Mouse (Mus musculus): Measurements from ENCODE around the gene Uckl1. TPM values are rescaled to one million over a fixed set of nuclear protein-coding genes. Genes with fewer than 3 reads are reported as not detected.

The Uckl1 gene
- polyA plus RNA-seq, 1 experiment from 2014 or later: 61.3 TPM

GRCm38 (mm10) chr2:181592231-181593041, 7.7 kb upstream of the Uckl1 start, which contains the start of gene Zfp512b:
TSS of gene Zfp512b (minus strand) at chr2:181592803.
- H3K9me3 ChIP-seq (ENCODE audit: control insufficient read depth, low read length): no peaks in the 10 kb centered on the region
- peak within 1 kb of the TSS; percentile 86 for H3K27ac ChIP-seq (ENCODE audit: low read depth, low read length)
- WGBS: 1% methylated on average over 77 of the region's 97 CpGs
- peak within 1 kb of the TSS; percentile 85 for H3K4me2 ChIP-seq (ENCODE audit: low read depth, low read length)
- H3K4me3 ChIP-seq (ENCODE audit: low read depth, low read length): peak within 1 kb of the TSS; percentile 98
- peak within 1 kb of the TSS; percentile 94 for H3K9ac ChIP-seq (replicated peaks; ENCODE audit: low read depth, low read length)
- peaks cover 33% of the 10 kb centered on the region for H3K36me3 ChIP-seq (ENCODE audit: control insufficient read depth, insufficient read depth, low read length)
- H3K4me1 ChIP-seq (ENCODE audit: control insufficient read depth, insufficient read depth, low read length): peaks cover 20% of the 10 kb centered on the region
- no peaks in the 10 kb centered on the region for H3K27me3 ChIP-seq (ENCODE audit: control insufficient read depth, insufficient read depth, low read length)
- peak; percentile 86 for ATAC-seq (ENCODE audit: low read depth)

- peak within 1 kb of the TSS; percentile 86 for H3K27ac ChIP-seq (ENCODE audit: low read depth, low read length)
- no peak; the same call in 1 of the 2 replicates for ATAC-seq (ENCODE audit: low read depth)
- H3K4me3 ChIP-seq (ENCODE audit: low read depth, low read length): peak within 1 kb of the TSS; percentile 98
- WGBS: 28% methylated on average over 5 of the region's 5 CpGs
- peaks cover 17% of the 10 kb centered on the region for H3K4me1 ChIP-seq (ENCODE audit: control insufficient read depth, insufficient read depth, low read length)
- no peaks in the 10 kb centered on the region for H3K9me3 ChIP-seq (ENCODE audit: control insufficient read depth, low read length)
- peak within 1 kb of the TSS; percentile 85 for H3K4me2 ChIP-seq (ENCODE audit: low read depth, low read length)
- no peaks in the 10 kb centered on the region for H3K27me3 ChIP-seq (ENCODE audit: control insufficient read depth, insufficient read depth, low read length)
- H3K9ac ChIP-seq (replicated peaks; ENCODE audit: low read depth, low read length): peak within 1 kb of the TSS; percentile 94
- peaks cover 40% of the 10 kb centered on the region for H3K36me3 ChIP-seq (ENCODE audit: control insufficient read depth, insufficient read depth, low read length)
Observed at GRCm38 (mm10) chr2:181591528-181592085, 6.9 kb upstream of the Uckl1 start, which contains the start of gene Prpf6. TSS of gene Prpf6 (plus strand) at chr2:181591868.

- H3K27ac ChIP-seq (ENCODE audit: low read depth, low read length): no peak overlapping the region
- no peak overlapping the region for H3K4me3 ChIP-seq (ENCODE audit: low read depth, low read length)
- no peak overlapping the region for H3K4me2 ChIP-seq (ENCODE audit: low read depth, low read length)
- no peaks in the 10 kb centered on the region for H3K9me3 ChIP-seq (ENCODE audit: control insufficient read depth, low read length)
- H3K4me1 ChIP-seq (ENCODE audit: control insufficient read depth, insufficient read depth, low read length): peaks cover 17% of the 10 kb centered on the region
- ATAC-seq (ENCODE audit: low read depth): no peak
- WGBS: 100% methylated on average over 5 of the region's 5 CpGs
- no peaks in the 10 kb centered on the region for H3K27me3 ChIP-seq (ENCODE audit: control insufficient read depth, insufficient read depth, low read length)
- peaks cover 47% of the 10 kb centered on the region for H3K36me3 ChIP-seq (ENCODE audit: control insufficient read depth, insufficient read depth, low read length)
- H3K9ac ChIP-seq (replicated peaks; ENCODE audit: low read depth, low read length): no peak overlapping the region
Observed at GRCm38 (mm10) chr2:181590471-181590870, 5.8 kb upstream of the Uckl1 start.

DNA sequence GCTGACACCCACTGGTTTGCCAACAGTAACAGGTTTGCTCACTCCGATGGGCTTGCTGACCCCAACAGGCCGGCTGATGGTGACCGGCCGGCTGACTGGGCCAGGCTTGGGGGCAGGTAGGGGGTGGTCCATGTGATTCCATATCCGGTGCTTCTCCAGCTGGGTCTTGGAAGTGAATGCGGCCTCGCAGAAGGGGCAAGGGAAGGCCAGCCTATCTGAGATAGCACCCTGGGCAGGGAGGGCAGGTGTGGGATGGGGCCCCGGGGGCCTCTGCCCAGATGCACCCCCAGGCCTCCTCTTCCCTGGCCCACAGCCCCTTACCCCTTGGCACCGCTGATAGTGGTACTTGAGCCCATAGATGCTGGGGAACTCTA, 5.0 kb upstream of the Uckl1 start:
- peaks cover 17% of the 10 kb centered on the region for H3K4me1 ChIP-seq (ENCODE audit: control insufficient read depth, insufficient read depth, low read length)
- no peak overlapping the region for H3K4me2 ChIP-seq (ENCODE audit: low read depth, low read length)
- no peak overlapping the region for H3K9ac ChIP-seq (replicated peaks; ENCODE audit: low read depth, low read length)
- no peak overlapping the region for H3K27ac ChIP-seq (ENCODE audit: low read depth, low read length)
- no peaks in the 10 kb centered on the region for H3K27me3 ChIP-seq (ENCODE audit: control insufficient read depth, insufficient read depth, low read length)
- no peaks in the 10 kb centered on the region for H3K9me3 ChIP-seq (ENCODE audit: control insufficient read depth, low read length)
- 95% methylated on average over 9 of the region's 9 CpGs for WGBS
- H3K36me3 ChIP-seq (ENCODE audit: control insufficient read depth, insufficient read depth, low read length): peaks cover 51% of the 10 kb centered on the region
- no peak for ATAC-seq (ENCODE audit: low read depth)
- H3K4me3 ChIP-seq (ENCODE audit: low read depth, low read length): no peak overlapping the region

- Histone ChIP-seq H3K4me2 (ENCODE audit: low read depth, low read length) (no peak overlapping the region), H3K27ac (ENCODE audit: low read depth, low read length) (no peak overlapping the region), H3K4me1 (ENCODE audit: control insufficient read depth, insufficient read depth, low read length) (peaks cover 17% of the 10 kb centered on the region), H3K36me3 (ENCODE audit: control insufficient read depth, insufficient read depth, low read length) (peaks cover 55% of the 10 kb centered on the region), H3K9me3 (ENCODE audit: control insufficient read depth, low read length) (no peaks in the 10 kb centered on the region), H3K4me3 (ENCODE audit: low read depth, low read length) (no peak overlapping the region), H3K9ac (replicated peaks; ENCODE audit: low read depth, low read length) (no peak overlapping the region), H3K27me3 (ENCODE audit: control insufficient read depth, insufficient read depth, low read length) (no peaks in the 10 kb centered on the region)
- ATAC-seq (ENCODE audit: low read depth): no peak
- WGBS: 94% methylated on average over 10 of the region's 10 CpGs
Observed at GRCm38 (mm10) chr2:181589011-181589731, 4.5 kb upstream of the Uckl1 start.

DNA sequence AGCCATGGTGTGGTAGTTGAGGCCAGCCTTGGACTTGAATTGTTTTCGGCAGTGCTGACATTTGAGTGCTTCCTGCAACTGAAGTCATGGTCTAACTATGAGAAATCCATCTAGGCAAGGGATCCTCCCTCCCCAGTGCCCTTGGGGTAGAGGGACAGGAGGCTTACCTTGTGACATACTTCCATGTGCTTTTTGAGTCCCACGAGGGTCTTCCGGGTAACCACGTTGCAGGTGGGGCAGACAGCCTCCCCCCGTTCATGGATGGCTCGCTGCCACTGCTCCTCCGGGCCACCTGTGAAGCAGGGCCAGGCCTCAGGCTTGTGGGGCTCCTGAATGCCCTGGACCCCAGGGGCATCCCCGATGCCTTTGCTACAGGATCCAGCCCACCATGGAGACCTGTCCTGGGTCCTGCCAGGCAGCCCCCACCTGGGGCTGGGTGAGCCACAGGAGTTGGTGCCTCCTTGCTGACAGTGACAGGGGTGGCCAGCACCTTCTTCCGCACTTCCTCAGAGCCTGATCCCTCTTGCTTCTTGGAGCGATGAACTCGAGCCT, 3.6 kb upstream of the Uckl1 start:
- no peak for ATAC-seq (ENCODE audit: low read depth)
- WGBS: 92% methylated on average over 11 of the region's 11 CpGs
- H3K4me3 ChIP-seq (ENCODE audit: low read depth, low read length): no peak overlapping the region
- no peaks in the 10 kb centered on the region for H3K9me3 ChIP-seq (ENCODE audit: control insufficient read depth, low read length)
- H3K27ac ChIP-seq (ENCODE audit: low read depth, low read length): no peak overlapping the region
- H3K36me3 ChIP-seq (ENCODE audit: control insufficient read depth, insufficient read depth, low read length): peaks cover 64% of the 10 kb centered on the region
- H3K4me2 ChIP-seq (ENCODE audit: low read depth, low read length): no peak overlapping the region
- H3K27me3 ChIP-seq (ENCODE audit: control insufficient read depth, insufficient read depth, low read length): no peaks in the 10 kb centered on the region
- H3K4me1 ChIP-seq (ENCODE audit: control insufficient read depth, insufficient read depth, low read length): peaks cover 16% of the 10 kb centered on the region
- no peak overlapping the region for H3K9ac ChIP-seq (replicated peaks; ENCODE audit: low read depth, low read length)

DNA sequence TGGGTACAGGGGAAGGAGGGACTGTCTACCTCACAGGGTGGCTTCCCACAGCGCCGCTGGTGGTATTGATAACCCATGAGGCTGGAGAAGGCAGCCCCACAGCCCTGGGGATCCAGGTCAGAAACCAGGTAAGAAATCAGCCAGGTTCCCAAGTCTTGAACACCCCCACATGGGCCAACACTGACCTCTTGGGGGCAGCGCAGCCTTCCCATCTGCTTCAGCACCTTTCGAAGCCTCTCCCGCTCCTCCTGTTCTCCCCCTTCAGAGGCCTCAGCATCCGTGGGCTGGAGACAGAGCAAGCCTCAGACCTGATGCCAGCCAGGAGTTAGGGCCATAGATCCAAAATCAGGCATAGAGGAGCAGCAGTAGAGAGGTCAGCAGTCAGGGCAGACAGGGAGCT, 3.1 kb upstream of the Uckl1 start:
- Histone ChIP-seq H3K4me2 (ENCODE audit: low read depth, low read length) (no peak overlapping the region), H3K9ac (replicated peaks; ENCODE audit: low read depth, low read length) (no peak overlapping the region), H3K4me1 (ENCODE audit: control insufficient read depth, insufficient read depth, low read length) (peaks cover 13% of the 10 kb centered on the region), H3K27me3 (ENCODE audit: control insufficient read depth, insufficient read depth, low read length) (no peaks in the 10 kb centered on the region), H3K27ac (ENCODE audit: low read depth, low read length) (no peak overlapping the region), H3K9me3 (ENCODE audit: control insufficient read depth, low read length) (no peaks in the 10 kb centered on the region), H3K4me3 (ENCODE audit: low read depth, low read length) (no peak overlapping the region), H3K36me3 (ENCODE audit: control insufficient read depth, insufficient read depth, low read length) (peaks cover 65% of the 10 kb centered on the region)
- no peak for ATAC-seq (ENCODE audit: low read depth)
- WGBS: 84% methylated on average over 6 of the region's 6 CpGs

DNA sequence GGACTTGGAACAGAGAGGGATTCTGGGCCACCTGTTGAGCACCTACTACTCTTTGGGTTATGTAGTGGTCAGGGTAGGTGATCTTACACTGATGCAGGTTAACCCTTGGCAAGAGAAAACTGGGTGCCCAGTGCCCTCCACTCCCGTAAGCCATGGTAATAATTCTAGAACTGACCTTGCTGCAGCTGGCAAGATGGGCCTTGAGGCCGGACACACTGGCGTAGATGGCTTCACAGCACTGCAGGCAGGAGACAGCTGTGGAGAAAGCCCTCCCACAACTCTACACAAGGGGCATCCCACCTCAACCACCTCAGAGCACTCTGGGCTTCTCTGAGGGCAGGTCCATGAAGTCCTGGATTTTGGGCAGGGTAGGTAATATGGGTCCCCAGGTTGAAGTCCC, 1.4 kb upstream of the Uckl1 start:
- Histone ChIP-seq H3K36me3 (ENCODE audit: control insufficient read depth, insufficient read depth, low read length) (peaks cover 65% of the 10 kb centered on the region), H3K4me2 (ENCODE audit: low read depth, low read length) (no peak overlapping the region), H3K9ac (replicated peaks; ENCODE audit: low read depth, low read length) (no peak overlapping the region), H3K27ac (ENCODE audit: low read depth, low read length) (no peak overlapping the region), H3K4me1 (ENCODE audit: control insufficient read depth, insufficient read depth, low read length) (peaks cover 11% of the 10 kb centered on the region), H3K27me3 (ENCODE audit: control insufficient read depth, insufficient read depth, low read length) (no peaks in the 10 kb centered on the region), H3K4me3 (ENCODE audit: low read depth, low read length) (no peak overlapping the region), H3K9me3 (ENCODE audit: control insufficient read depth, low read length) (no peaks in the 10 kb centered on the region)
- no peak for ATAC-seq (ENCODE audit: low read depth)
- WGBS: 97% methylated on average over 3 of the region's 3 CpGs

Measured in neural tube, embryonic 14.5 days (tissue).